Mouse (Mus musculus) mouse embryonic stem cell (cell line): ENCODE data around the gene Cideb.

ENCODE experiments used
- in situ Hi-C, 2 experiments: fragments of 300-500 bp; cut with MboI; formaldehyde crosslinking; loops; 1 replicate in 1 of 2; 3 replicates in 1 of 2; pipeline ENCODE4 v1.14.3; 2019 to 2020; ENCODE audit warnings: low sequenced_read_pairs in 2 of 2, low pct_unique_long_range_greater_than_20kb in 1 of 2, mixed read lengths in 1 of 2; ENCODE audit not compliant: unreplicated experiment in 1 of 2

The Cideb gene

GRCm38 (mm10) chr14:55706051-55706600 is 52.1 kb downstream of the Cideb start:
- in situ Hi-C loops = no loop called here
